Mouse (Mus musculus) heart, embryonic 14.5 days (tissue): Measurements from ENCODE around the gene Relch. TPM values are rescaled to one million over a fixed set of nuclear protein-coding genes. Genes with fewer than 3 reads are reported as not detected.
"Not testable (repeated sequence)": the region's sequence is repeated elsewhere in the genome, so short reads cannot be mapped to it uniquely, and the experiment has no call there.

Experiments used
- ATAC-seq: fragments of 200-750 bp; cut with Nextera tagmentation; 2 replicates; pipeline ENCODE4 v1.8.0; 2017; ENCODE audit warnings: low read depth, moderate TSS enrichment; ENCODE audit not compliant: insufficient number of reproducible peaks, insufficient read depth, low FRiP score
- H3K27ac ChIP-seq, 2 experiments: fragments of 200-500 bp in 1 of 2; fragments of 300-500 bp in 1 of 2; sonication (generic) in 1 of 2; replicated peaks in 1 of 2; 2 replicates each; pipeline ENCODE4 v1.5.1; 2012 to 2014; ENCODE audit warnings: low read depth in 2 of 2, low read length in 2 of 2, control low read depth in 1 of 2, mild to moderate bottlenecking in 1 of 2, mixed read lengths in 1 of 2; ENCODE audit not compliant: control insufficient read depth in 1 of 2, insufficient read depth in 1 of 2
- H3K27me3 ChIP-seq: fragments of 300-500 bp; sonication (generic); 2 replicates; pipeline ENCODE4 v1.6.1; 2014; ENCODE audit warnings: mild to moderate bottlenecking, low read length, control low read depth; ENCODE audit not compliant: control insufficient read depth, insufficient read depth
- H3K36me3 ChIP-seq: fragments of 300-500 bp; sonication (generic); 2 replicates; pipeline ENCODE4 v1.6.1; 2014; ENCODE audit warnings: mild to moderate bottlenecking, control low read depth, low read length, mixed read lengths; ENCODE audit not compliant: control insufficient read depth, insufficient read depth
- H3K4me1 ChIP-seq, 2 experiments: fragments of 200-500 bp in 1 of 2; fragments of 300-500 bp in 1 of 2; sonication (generic) in 1 of 2; 2 replicates each; pipeline ENCODE4 v1.6.1; 2012 to 2014; ENCODE audit warnings: low read length in 2 of 2, control low read depth in 1 of 2, mixed read lengths in 1 of 2; ENCODE audit not compliant: control insufficient read depth in 2 of 2, insufficient read depth in 2 of 2
- H3K4me2 ChIP-seq: fragments of 300-500 bp; sonication (generic); 2 replicates; pipeline ENCODE4 v1.6.1; 2014; ENCODE audit warnings: mild to moderate bottlenecking, low read length
- H3K4me3 ChIP-seq, 2 experiments: fragments of 200-500 bp in 1 of 2; fragments of 300-500 bp in 1 of 2; sonication (generic) in 1 of 2; 2 replicates each; pipeline ENCODE4 v1.5.1; 2012 to 2014; ENCODE audit warnings: low read length in 2 of 2, mild to moderate bottlenecking in 2 of 2, control low read depth in 1 of 2, low read depth in 1 of 2, moderate library complexity in 1 of 2; ENCODE audit not compliant: control insufficient read depth in 1 of 2, insufficient read depth in 1 of 2
- H3K9ac ChIP-seq: fragments of 300-500 bp; sonication (generic); 2 replicates; pipeline ENCODE4 v1.6.1; 2014; ENCODE audit warnings: mild to moderate bottlenecking, low read length
- H3K9me3 ChIP-seq: fragments of 300-500 bp; sonication (generic); 2 replicates; pipeline ENCODE4 v1.6.1; 2016; ENCODE audit warnings: low read length, control low read depth; ENCODE audit not compliant: control insufficient read depth
- WGBS: fragments of 180-500 bp; shearing (Covaris S2); extraction: QIAGEN DNeasy Blood & Tissue Kit; methylation state at CpG from one replicate; pipeline ENCODE4 v1.1.7; 2014; 5-methylcytosine and 5-hydroxymethylcytosine counted together
- polyA plus RNA-seq: library from polyadenylated mRNA; unstranded; fragments of >200 nt; fragmentation: Nextera tagmentation; extraction: Ambion mirVana; gene quantifications from 2 replicates; pipeline ENCODE4 v1.2.1, GENCODE M21; 2014

The Relch gene
- polyA plus RNA-seq, 1 experiment from 2014 or later = 20.8 TPM

GRCm38 (mm10) chr1:105759422-105760165, 95.9 kb downstream of the Relch start:
- Histone ChIP-seq H3K9me3 (peaks cover 12% of the 10 kb centered on the region; the same call in 1 of the 2 replicates), H3K4me3 (no peak overlapping the region), H3K4me2 (no peak overlapping the region), H3K9ac (no peak overlapping the region), H3K36me3 (0 out of 2 replicates have a peak, but pooled peaks cover 2% of the 10 kb centered on the region), H3K27ac (no peak overlapping the region), H3K27me3 (no peaks in the 10 kb centered on the region), H3K4me1 (no peaks in the 10 kb centered on the region)
- no peak for ATAC-seq
- 80% methylated on average over 3 of the region's 3 CpGs for WGBS

- H3K4me1 ChIP-seq = no peaks in the 10 kb centered on the region; a peak in 1 of 4 replicates
- no peaks in the 10 kb centered on the region for H3K27me3 ChIP-seq
- no peak for ATAC-seq
- WGBS = 57% methylated on average over 8 of the region's 8 CpGs
- H3K36me3 ChIP-seq = no peaks in the 10 kb centered on the region
- no peak overlapping the region for H3K9ac ChIP-seq
- no peak overlapping the region for H3K27ac ChIP-seq
- peaks cover 12% of the 10 kb centered on the region; the same call in 1 of the 2 replicates for H3K9me3 ChIP-seq
- no peak overlapping the region for H3K4me3 ChIP-seq
- H3K4me2 ChIP-seq = no peak overlapping the region
Measured at GRCm38 (mm10) chr1:105765586-105765985, 101.9 kb downstream of the Relch start.

GRCm38 (mm10) chr1:105766099-105766498, 102.4 kb downstream of the Relch start:
- H3K27ac ChIP-seq, H3K4me1 ChIP-seq, H3K4me2 ChIP-seq, H3K4me3 ChIP-seq, H3K36me3 ChIP-seq, H3K9ac ChIP-seq, ATAC-seq, H3K27me3 ChIP-seq: not testable (repeated sequence)
- peaks cover 12% of the 10 kb centered on the region; the same call in 1 of the 2 replicates for H3K9me3 ChIP-seq
- WGBS = 75% methylated on average over 9 of the region's 9 CpGs

- H3K27ac ChIP-seq = no peak overlapping the region
- no peaks in the 10 kb centered on the region for H3K27me3 ChIP-seq
- no peaks in the 10 kb centered on the region for H3K9me3 ChIP-seq
- H3K9ac ChIP-seq = no peak overlapping the region
- WGBS = 84% methylated on average over 2 of the region's 2 CpGs
- no peaks in the 10 kb centered on the region; a peak in 1 of 4 replicates for H3K4me1 ChIP-seq
- no peaks in the 10 kb centered on the region for H3K36me3 ChIP-seq
- ATAC-seq = no peak
- no peak overlapping the region for H3K4me2 ChIP-seq
- H3K4me3 ChIP-seq = no peak overlapping the region
Measured at GRCm38 (mm10) chr1:105768397-105768796, 104.7 kb downstream of the Relch start.

- no peak overlapping the region for H3K4me2 ChIP-seq
- no peak overlapping the region for H3K4me3 ChIP-seq
- H3K9ac ChIP-seq = no peak overlapping the region
- no peaks in the 10 kb centered on the region for H3K9me3 ChIP-seq
- no peak overlapping the region for H3K27ac ChIP-seq
- H3K36me3 ChIP-seq = no peaks in the 10 kb centered on the region
- H3K27me3 ChIP-seq = no peaks in the 10 kb centered on the region
- no peak for ATAC-seq
- no peaks in the 10 kb centered on the region; a peak in 1 of 4 replicates for H3K4me1 ChIP-seq
- WGBS = 54% methylated on average over 2 of the region's 2 CpGs
Measured at GRCm38 (mm10) chr1:105770685-105771084, 107.0 kb downstream of the Relch start.

GRCm38 (mm10) chr1:105776426-105776825, 112.8 kb downstream of the Relch start:
- H3K4me1 ChIP-seq = peaks cover 6 to 10% of the 10 kb centered on the region in 2 experiments; a peak in 3 of 4 replicates
- H3K4me2 ChIP-seq = no peak overlapping the region
- no peak overlapping the region for H3K4me3 ChIP-seq
- 85% methylated on average over 4 of the region's 4 CpGs for WGBS
- H3K27ac ChIP-seq = no peak overlapping the region
- peaks cover 22% of the 10 kb centered on the region for H3K27me3 ChIP-seq
- no peaks in the 10 kb centered on the region for H3K36me3 ChIP-seq
- no peaks in the 10 kb centered on the region for H3K9me3 ChIP-seq
- H3K9ac ChIP-seq = no peak overlapping the region
- no peak for ATAC-seq

GRCm38 (mm10) chr1:105780079-105780456, 116.4 kb downstream of the Relch start:
- ATAC-seq = no peak

More at GRCm38 (mm10) chr1:105780079-105780456, 116.4 kb downstream of the Relch start:
- Histone ChIP-seq H3K9me3 (no peaks in the 10 kb centered on the region), H3K4me1 (peaks cover 8 to 10% of the 10 kb centered on the region in 2 experiments; a peak in 3 of 4 replicates), H3K4me3 (peak overlapping the region; percentile 59 to 66), H3K36me3 (no peaks in the 10 kb centered on the region), H3K27me3 (peaks cover 34% of the 10 kb centered on the region), H3K4me2 (peak overlapping the region; percentile 99), H3K27ac (no peak overlapping the region), H3K9ac (peak overlapping the region; percentile 71; the same call in 1 of the 2 replicates)
- WGBS = 43% methylated on average over 12 of the region's 12 CpGs
